Mouse (Mus musculus): ENCODE results near the gene Tmprss11d.
"Not testable (repeated sequence)": the region's sequence is repeated elsewhere in the genome, so short reads cannot be mapped to it uniquely, and the experiment has no call there.

Tmprss11d gene

GRCm38 (mm10) chr5:86373320-86373719 is at the start of gene Tmprss11d:
Gene Tmprss11d (minus strand): TSS chr5:86373420.
- no peak for DNase-seq

GRCm38 (mm10) chr5:86421323-86422028 is 48.3 kb upstream of the Tmprss11d start:
- no peak for DNase-seq

- no peak for DNase-seq
Measured at GRCm38 (mm10) chr5:86419494-86419893, 46.3 kb upstream of the Tmprss11d start.

GRCm38 (mm10) chr5:86414280-86414679 is 41.1 kb upstream of the Tmprss11d start:
- no peak for DNase-seq

GRCm38 (mm10) chr5:86410815-86411214 is 37.6 kb upstream of the Tmprss11d start:
- DNase-seq, result no peak

- no peak for DNase-seq
Measured at GRCm38 (mm10) chr5:86407941-86408340, 34.7 kb upstream of the Tmprss11d start.

- DNase-seq, result no peak
Measured at GRCm38 (mm10) chr5:86407191-86407590, 34.0 kb upstream of the Tmprss11d start.

- no peak for DNase-seq
Measured at GRCm38 (mm10) chr5:86359412-86359985, 13.7 kb downstream of the Tmprss11d start.

- DNase-seq, result no peak
Measured at GRCm38 (mm10) chr5:86352966-86353365, 20.3 kb downstream of the Tmprss11d start.

- DNase-seq, result not testable (repeated sequence)
Measured at GRCm38 (mm10) chr5:86318018-86318956, 54.9 kb downstream of the Tmprss11d start.

- no peak for DNase-seq
Measured at GRCm38 (mm10) chr5:86306116-86306515, 67.1 kb downstream of the Tmprss11d start.

- no peak for DNase-seq
Measured at GRCm38 (mm10) chr5:86303877-86304276, 69.3 kb downstream of the Tmprss11d start.

GRCm38 (mm10) chr5:86289208-86289607 is 84.0 kb downstream of the Tmprss11d start, which contains the start of gene Tmprss11c:
Gene Tmprss11c (minus strand): TSS chr5:86289308.
- DNase-seq, result no peak

Measured in thymus, adult 18-20 months (tissue).